Mouse (Mus musculus): ENCODE measurements around the gene Grk6. TPM values are rescaled to one million over a fixed set of nuclear protein-coding genes. Genes with fewer than 3 reads are reported as not detected.

Grk6 gene
- polyA plus RNA-seq, 1 experiment from 2014 or later: 52.3 TPM

- ATAC-seq (ENCODE audit: low FRiP score): no peak
- Histone ChIP-seq H3K27ac (ENCODE audit: low read depth, low read length) (no peak overlapping the region), H3K4me3 (ENCODE audit: low read depth, low read length) (no peak overlapping the region), H3K4me1 (ENCODE audit: control insufficient read depth, insufficient read depth, low read length) (peaks cover 5% of the 10 kb centered on the region; the same call in 1 of the 2 replicates), H3K27me3 (ENCODE audit: control insufficient read depth, insufficient read depth, low read length) (no peaks in the 10 kb centered on the region), H3K9ac (ENCODE audit: low read length) (no peak overlapping the region), H3K4me2 (no peak overlapping the region), H3K9me3 (ENCODE audit: control insufficient read depth, low read length) (no peaks in the 10 kb centered on the region), H3K36me3 (ENCODE audit: control insufficient read depth, insufficient read depth, low read length) (no peaks in the 10 kb centered on the region)
- peak; percentile 19 for DNase-seq (ENCODE audit: low spot score, missing footprints)
- 85% methylated on average over 4 of the region's 4 CpGs for WGBS
These were observed 37.5 kb upstream of the Grk6 start for GRCm38 (mm10) chr13:55407341-55407740.

DNA sequence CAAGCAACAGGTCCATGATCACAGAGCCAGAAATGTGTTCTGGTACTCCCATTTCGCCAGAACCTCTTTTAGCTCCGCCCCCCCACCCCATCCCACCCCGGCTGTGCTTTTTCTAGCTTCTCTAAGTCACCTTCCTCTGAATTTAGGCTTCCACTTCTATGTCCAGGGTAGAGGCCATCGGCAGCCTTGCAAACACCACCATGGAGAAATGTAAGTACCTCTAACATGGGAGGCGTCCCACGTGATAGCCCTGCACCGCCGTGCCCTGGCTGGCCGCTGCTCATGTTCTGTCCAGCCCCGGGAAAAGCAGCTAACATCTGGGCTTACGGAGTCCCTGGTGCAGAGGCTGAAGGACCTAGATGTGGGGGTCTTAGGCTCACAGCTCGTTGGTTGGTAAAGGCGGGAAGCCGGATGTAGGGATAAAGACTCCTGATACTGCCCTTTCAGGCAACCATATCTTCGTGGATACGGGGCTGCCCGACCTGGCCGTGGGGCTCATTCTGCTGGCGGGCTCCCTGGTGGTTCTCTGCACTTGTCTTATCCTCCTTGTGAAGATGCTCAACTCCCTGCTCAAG, 36.2 kb upstream of the Grk6 start:
- Histone ChIP-seq H3K4me3 (ENCODE audit: low read depth, low read length) (no peak overlapping the region), H3K27ac (ENCODE audit: low read depth, low read length) (no peak overlapping the region), H3K4me1 (ENCODE audit: control insufficient read depth, insufficient read depth, low read length) (peaks cover 5% of the 10 kb centered on the region; the same call in 1 of the 2 replicates), H3K36me3 (ENCODE audit: control insufficient read depth, insufficient read depth, low read length) (no peaks in the 10 kb centered on the region), H3K9me3 (ENCODE audit: control insufficient read depth, low read length) (no peaks in the 10 kb centered on the region), H3K27me3 (ENCODE audit: control insufficient read depth, insufficient read depth, low read length) (no peaks in the 10 kb centered on the region), H3K4me2 (no peak overlapping the region), H3K9ac (ENCODE audit: low read length) (no peak overlapping the region)
- ATAC-seq (ENCODE audit: low FRiP score): no peak
- peak; percentile 56 for DNase-seq (ENCODE audit: low spot score, missing footprints)
- WGBS: 83% methylated on average over 19 of the region's 19 CpGs

GRCm38 (mm10) chr13:55411826-55412225, 33.0 kb upstream of the Grk6 start:
- Histone ChIP-seq H3K4me3 (ENCODE audit: low read depth, low read length) (no peak overlapping the region), H3K9me3 (ENCODE audit: control insufficient read depth, low read length) (no peaks in the 10 kb centered on the region), H3K9ac (ENCODE audit: low read length) (no peak overlapping the region), H3K36me3 (ENCODE audit: control insufficient read depth, insufficient read depth, low read length) (no peaks in the 10 kb centered on the region), H3K27ac (ENCODE audit: low read depth, low read length) (no peak overlapping the region), H3K4me2 (no peak overlapping the region), H3K4me1 (ENCODE audit: control insufficient read depth, insufficient read depth, low read length) (peaks cover 4% of the 10 kb centered on the region; the same call in 1 of the 2 replicates), H3K27me3 (ENCODE audit: control insufficient read depth, insufficient read depth, low read length) (peaks cover 9% of the 10 kb centered on the region)
- ATAC-seq (ENCODE audit: low FRiP score) (no peak), DNase-seq (ENCODE audit: low spot score, missing footprints) (peak; percentile 33)
- 70% methylated on average over 7 of the region's 7 CpGs for WGBS

DNA sequence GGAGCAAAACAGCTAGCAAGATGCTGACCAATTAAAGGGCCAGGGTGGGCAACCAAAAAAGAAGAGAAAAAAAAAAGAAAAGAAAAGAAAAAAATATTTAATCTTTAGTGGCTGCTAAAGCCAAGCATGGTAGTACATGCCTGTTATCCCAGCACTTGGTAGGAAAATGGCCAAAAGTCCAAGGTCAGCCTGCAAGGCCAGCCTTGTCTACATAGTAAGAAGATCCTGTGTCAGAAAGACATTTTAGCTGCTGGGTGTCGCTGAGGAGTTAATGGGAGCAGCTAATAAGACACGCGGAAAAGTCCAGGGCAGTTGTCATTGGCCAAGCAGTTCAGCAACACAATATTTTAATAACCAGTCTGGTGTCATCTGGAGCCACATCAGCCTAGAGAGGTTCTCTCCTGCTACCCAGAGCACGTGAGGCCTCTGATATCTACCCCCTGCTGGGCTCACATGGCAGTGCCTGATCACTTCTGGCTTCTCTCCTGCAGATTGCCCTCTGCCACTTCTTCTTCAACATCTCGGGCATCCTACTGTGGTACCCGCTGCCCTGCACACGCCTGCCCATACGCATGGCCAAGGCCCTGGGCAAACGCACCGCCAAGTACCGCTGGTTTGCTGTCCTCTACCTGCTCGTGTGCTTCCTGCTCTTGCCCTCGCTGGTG, 32.1 kb upstream of the Grk6 start:
- H3K27me3 ChIP-seq (ENCODE audit: control insufficient read depth, insufficient read depth, low read length): peaks cover 13% of the 10 kb centered on the region
- no peak overlapping the region for H3K4me3 ChIP-seq (ENCODE audit: low read depth, low read length)
- no peak overlapping the region for H3K27ac ChIP-seq (ENCODE audit: low read depth, low read length)
- H3K4me1 ChIP-seq (ENCODE audit: control insufficient read depth, insufficient read depth, low read length): peaks cover 4% of the 10 kb centered on the region; the same call in 1 of the 2 replicates
- H3K9ac ChIP-seq (ENCODE audit: low read length): no peak overlapping the region
- H3K9me3 ChIP-seq (ENCODE audit: control insufficient read depth, low read length): no peaks in the 10 kb centered on the region
- no peak for ATAC-seq (ENCODE audit: low FRiP score)
- H3K4me2 ChIP-seq: no peak overlapping the region
- H3K36me3 ChIP-seq (ENCODE audit: control insufficient read depth, insufficient read depth, low read length): no peaks in the 10 kb centered on the region
- 86% methylated on average over 13 of the region's 13 CpGs for WGBS
- DNase-seq (ENCODE audit: low spot score, missing footprints): peak; percentile 19

GRCm38 (mm10) chr13:55413333-55413732, 31.5 kb upstream of the Grk6 start:
- Histone ChIP-seq H3K36me3 (ENCODE audit: control insufficient read depth, insufficient read depth, low read length) (no peaks in the 10 kb centered on the region), H3K27me3 (ENCODE audit: control insufficient read depth, insufficient read depth, low read length) (peaks cover 16% of the 10 kb centered on the region), H3K4me2 (no peak overlapping the region), H3K4me3 (ENCODE audit: low read depth, low read length) (no peak overlapping the region), H3K9me3 (ENCODE audit: control insufficient read depth, low read length) (no peaks in the 10 kb centered on the region), H3K9ac (ENCODE audit: low read length) (no peak overlapping the region), H3K4me1 (ENCODE audit: control insufficient read depth, insufficient read depth, low read length) (peaks cover 4% of the 10 kb centered on the region; the same call in 1 of the 2 replicates), H3K27ac (ENCODE audit: low read depth, low read length) (no peak overlapping the region)
- 87% methylated on average over 12 of the region's 12 CpGs for WGBS
- peak; percentile 4 for DNase-seq (ENCODE audit: low spot score, missing footprints)
- no peak for ATAC-seq (ENCODE audit: low FRiP score)

- ATAC-seq (ENCODE audit: low FRiP score) (peak; percentile 27; the same call in 1 of the 2 replicates), DNase-seq (ENCODE audit: low spot score, missing footprints) (peak; percentile 90)
- 8% methylated on average over 41 of the region's 41 CpGs for WGBS
- H3K27me3 ChIP-seq (ENCODE audit: control insufficient read depth, insufficient read depth, low read length): peaks cover 30% of the 10 kb centered on the region
- H3K4me3 ChIP-seq (ENCODE audit: low read depth, low read length): peak within 1 kb of the TSS; percentile 29
- H3K4me1 ChIP-seq (ENCODE audit: control insufficient read depth, insufficient read depth, low read length): peaks cover 4% of the 10 kb centered on the region; the same call in 1 of the 2 replicates
- no peaks in the 10 kb centered on the region for H3K36me3 ChIP-seq (ENCODE audit: control insufficient read depth, insufficient read depth, low read length)
- no peak within 1 kb of the TSS for H3K27ac ChIP-seq (ENCODE audit: low read depth, low read length)
- H3K4me2 ChIP-seq: peak within 1 kb of the TSS; percentile 60
- H3K9me3 ChIP-seq (ENCODE audit: control insufficient read depth, low read length): no peaks in the 10 kb centered on the region
- peak within 1 kb of the TSS; percentile 48; the same call in 1 of the 2 replicates for H3K9ac ChIP-seq (ENCODE audit: low read length)
These were observed 30.0 kb upstream of the Grk6 start, which contains the start of gene Pfn3 for GRCm38 (mm10) chr13:55414743-55415380. Gene Pfn3 (minus strand): TSS chr13:55415232.

GRCm38 (mm10) chr13:55418004-55418403, 26.9 kb upstream of the Grk6 start:
- Histone ChIP-seq H3K4me2 (no peak overlapping the region), H3K4me3 (ENCODE audit: low read depth, low read length) (no peak overlapping the region), H3K27me3 (ENCODE audit: control insufficient read depth, insufficient read depth, low read length) (peaks cover 53% of the 10 kb centered on the region), H3K9ac (ENCODE audit: low read length) (no peak overlapping the region), H3K27ac (ENCODE audit: low read depth, low read length) (no peak overlapping the region), H3K4me1 (ENCODE audit: control insufficient read depth, insufficient read depth, low read length) (peaks cover 6% of the 10 kb centered on the region), H3K9me3 (ENCODE audit: control insufficient read depth, low read length) (no peaks in the 10 kb centered on the region), H3K36me3 (ENCODE audit: control insufficient read depth, insufficient read depth, low read length) (no peaks in the 10 kb centered on the region)
- ATAC-seq (ENCODE audit: low FRiP score) (peak; percentile 75), DNase-seq (ENCODE audit: low spot score, missing footprints) (peak; percentile 98)
- WGBS: 16% methylated on average over 12 of the region's 12 CpGs

DNA sequence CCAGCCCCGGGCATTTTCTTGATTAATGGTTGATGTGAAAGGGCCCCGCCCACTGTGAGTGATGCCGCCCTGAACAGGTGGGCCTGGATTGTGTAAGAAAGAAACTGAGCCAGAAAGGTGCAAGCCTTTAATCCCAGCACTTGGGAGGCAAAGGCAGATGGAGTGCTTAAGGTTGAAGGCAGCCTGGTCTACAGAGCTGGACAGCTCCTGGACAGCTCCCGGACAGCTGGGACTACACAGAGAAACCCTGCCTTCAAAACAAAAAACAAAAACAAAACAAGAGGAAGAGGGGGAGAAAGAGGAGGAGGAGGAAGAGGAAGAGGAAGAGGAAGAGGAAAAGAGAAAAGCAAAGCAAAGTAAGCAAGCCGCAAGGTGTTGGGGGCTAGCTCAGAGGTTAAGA, 25.7 kb upstream of the Grk6 start:
- Histone ChIP-seq H3K27me3 (ENCODE audit: control insufficient read depth, insufficient read depth, low read length) (peaks cover 52% of the 10 kb centered on the region), H3K4me3 (ENCODE audit: low read depth, low read length) (no peak overlapping the region), H3K4me2 (no peak overlapping the region), H3K4me1 (ENCODE audit: control insufficient read depth, insufficient read depth, low read length) (peaks cover 6% of the 10 kb centered on the region), H3K27ac (ENCODE audit: low read depth, low read length) (no peak overlapping the region), H3K36me3 (ENCODE audit: control insufficient read depth, insufficient read depth, low read length) (no peaks in the 10 kb centered on the region), H3K9me3 (ENCODE audit: control insufficient read depth, low read length) (no peaks in the 10 kb centered on the region), H3K9ac (ENCODE audit: low read length) (no peak overlapping the region)
- 90% methylated on average over 5 of the region's 5 CpGs for WGBS
- DNase-seq (ENCODE audit: low spot score, missing footprints): no peak
- ATAC-seq (ENCODE audit: low FRiP score): no peak

Data from midbrain, embryonic 11.5 days (tissue).